Mouse (Mus musculus) forelimb bud, embryonic 11.5 days (tissue): ENCODE data around the gene Atad5.
"Not testable (repeated sequence)": the region's sequence is repeated elsewhere in the genome, so short reads cannot be mapped to it uniquely, and the experiment has no call there.

ENCODE experiments used
- DNase-seq: peaks from one replicate; pipeline ENCODE4 v3.0.0-alpha.2; 2012; ENCODE audit warnings: low read depth, low spot score

Gene Atad5

DNA sequence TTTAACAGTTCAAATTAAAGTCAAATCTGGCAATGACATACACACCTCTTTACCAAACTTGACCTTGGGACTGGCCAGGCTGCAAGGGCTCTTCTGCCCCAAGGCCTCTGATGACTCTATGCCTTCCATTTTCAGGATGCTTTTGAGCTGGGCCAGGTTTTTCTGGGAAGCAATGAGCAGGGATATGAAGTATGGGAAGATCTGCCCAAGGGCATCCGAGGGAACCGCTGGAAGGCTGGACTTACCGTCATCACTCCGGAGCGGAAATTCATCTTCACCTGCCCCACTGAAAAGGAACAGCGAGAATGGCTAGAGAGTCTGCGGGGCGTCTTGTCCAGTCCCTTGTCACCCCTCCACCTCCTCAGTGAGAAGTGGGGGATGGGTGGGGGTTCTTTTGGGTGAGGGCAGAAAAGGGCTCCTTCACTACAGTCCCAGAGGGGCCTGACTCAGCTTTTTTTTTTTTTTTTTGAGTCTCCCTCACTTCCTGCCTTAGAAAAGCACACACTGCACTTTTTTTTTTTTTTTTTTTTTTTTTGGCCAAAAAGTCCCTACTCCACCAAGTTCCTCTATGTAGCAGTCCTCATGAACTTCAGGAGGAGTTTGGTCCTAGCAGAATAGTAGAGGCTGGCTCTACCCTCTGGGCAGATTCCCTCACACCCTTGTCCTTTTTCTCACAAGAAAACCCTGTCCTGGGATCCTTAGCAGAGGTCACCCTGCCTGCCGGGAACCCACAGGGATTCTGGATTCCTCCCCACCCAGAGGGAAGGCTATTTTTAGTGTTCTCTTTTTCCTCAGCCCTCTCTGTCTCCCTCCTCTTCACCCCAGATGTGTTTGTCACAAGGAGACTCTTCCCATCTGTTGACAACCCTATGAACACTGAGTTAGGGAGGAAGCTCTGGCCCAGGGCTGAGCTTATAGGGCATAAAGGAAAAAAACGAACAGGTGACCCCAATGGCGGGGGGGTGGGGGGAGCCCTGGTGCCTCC is 88.0 kb downstream of the Atad5 start:
- no peak for DNase-seq

DNA sequence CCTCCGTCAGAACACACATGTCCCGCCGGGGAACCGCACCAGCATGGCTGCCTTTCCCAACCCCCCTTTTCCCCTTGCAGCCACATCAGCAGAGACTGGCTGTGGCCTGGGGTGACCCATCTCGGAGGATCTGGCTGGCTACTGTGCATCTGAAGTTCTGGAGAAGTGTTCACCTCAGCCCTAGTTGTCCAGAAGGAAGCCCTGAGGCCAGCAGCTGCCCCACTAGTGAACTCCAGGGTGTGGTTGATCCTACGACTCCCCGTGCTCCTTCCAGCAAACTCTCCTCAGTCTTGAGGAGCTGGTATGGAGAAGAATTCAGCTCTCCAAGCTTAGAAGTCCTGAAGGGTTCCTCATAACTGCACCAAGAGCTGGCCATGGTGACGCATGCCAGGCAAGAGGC is 89.1 kb downstream of the Atad5 start:
- DNase-seq, result no peak

DNA sequence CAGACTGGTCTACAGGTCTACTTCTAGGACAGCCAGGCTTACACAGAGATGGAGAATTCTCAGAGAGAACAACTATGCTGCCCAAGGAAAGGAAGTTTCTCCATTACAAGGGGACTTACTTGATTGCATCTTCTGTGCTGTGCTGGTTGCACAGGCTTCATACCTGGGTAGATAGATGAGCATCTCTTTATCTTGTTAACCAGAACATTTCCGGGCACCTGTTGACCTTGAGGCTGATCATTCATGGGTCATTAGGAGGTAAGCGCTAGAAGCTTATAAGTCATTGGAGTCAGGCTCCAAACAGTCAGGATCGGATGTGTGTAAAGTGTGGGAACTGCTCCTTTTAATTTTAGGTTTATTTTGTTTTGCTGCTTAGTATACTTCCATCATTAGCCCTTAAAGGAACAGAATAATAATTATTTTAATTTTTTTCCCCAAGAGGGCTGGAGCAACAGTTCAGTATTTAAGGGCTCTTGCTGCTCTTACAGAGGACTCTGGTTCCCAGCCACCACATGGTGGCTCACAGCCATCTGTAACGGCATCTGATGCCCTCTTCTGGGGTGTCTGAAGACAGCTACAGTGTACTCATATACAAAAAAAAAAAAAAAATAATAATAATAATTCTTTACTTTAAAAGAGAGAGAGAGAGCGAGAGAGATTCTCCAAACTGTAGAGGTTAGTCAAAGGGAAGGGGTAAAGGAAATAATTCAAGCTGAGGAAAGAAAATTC is 92.0 kb downstream of the Atad5 start:
- DNase-seq, result no peak

DNA sequence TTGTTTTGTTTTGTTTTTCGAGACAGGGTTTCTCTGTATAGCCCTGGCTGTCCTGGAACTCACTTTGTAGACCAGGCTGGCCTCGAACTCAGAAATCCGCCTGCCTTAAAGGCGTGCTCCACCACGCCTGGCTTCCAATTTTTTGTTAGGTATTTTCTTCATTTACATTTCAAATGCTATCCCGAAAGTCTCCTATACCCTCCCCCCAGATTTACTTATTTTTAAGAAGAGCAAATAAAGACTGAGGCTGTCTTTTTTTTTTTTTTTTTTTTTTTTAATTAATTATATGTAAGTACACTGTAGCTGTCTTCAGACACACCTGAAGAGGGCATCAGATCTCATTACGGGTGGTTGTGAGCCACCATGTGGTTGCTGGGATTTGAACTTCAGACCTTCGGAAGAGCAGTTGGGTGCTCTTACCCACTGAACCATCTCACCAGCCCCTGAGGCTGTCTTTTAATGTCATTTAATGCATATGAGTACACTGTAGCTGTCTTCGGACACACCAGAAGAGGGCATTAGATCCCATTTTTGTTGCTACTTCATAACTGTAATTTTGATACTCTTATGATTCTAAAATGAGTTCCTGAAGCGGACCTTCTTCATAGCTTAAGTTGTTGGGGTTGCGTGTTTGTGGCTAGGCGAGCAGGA is 94.0 kb downstream of the Atad5 start:
- not testable (repeated sequence) for DNase-seq

DNA sequence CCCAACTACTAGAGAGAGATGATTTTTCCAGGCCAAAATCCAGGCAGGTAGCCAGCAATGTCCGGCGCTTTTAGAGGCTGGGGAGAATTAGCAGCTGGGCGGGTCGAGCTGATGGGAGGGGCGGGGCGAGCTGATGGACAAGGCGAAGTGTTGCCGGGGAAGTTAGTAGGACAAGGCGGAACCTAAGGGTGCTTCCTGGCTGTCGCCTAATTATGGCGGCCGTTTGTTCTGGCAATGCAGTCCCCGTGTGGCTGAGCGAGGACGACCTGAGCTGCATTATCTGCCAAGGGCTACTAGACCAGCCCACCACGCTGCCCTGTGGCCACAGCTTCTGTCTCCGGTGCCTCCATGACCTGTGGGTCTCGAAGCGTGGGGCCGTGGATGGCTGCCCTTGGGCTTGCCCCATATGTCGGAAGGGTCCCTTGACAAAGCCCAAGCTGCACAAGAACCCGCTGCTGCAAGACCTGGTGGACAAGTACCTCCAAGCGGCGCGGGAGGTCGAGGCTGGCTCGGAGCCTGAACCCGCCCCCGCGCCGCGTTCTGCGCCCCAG is 94.6 kb downstream of the Atad5 start, which contains the start of gene Rnf135:
Gene Rnf135, plus strand, starts transcription at position 147 of the 551 bp plus-strand sequence.
- peak; percentile 46 for DNase-seq

DNA sequence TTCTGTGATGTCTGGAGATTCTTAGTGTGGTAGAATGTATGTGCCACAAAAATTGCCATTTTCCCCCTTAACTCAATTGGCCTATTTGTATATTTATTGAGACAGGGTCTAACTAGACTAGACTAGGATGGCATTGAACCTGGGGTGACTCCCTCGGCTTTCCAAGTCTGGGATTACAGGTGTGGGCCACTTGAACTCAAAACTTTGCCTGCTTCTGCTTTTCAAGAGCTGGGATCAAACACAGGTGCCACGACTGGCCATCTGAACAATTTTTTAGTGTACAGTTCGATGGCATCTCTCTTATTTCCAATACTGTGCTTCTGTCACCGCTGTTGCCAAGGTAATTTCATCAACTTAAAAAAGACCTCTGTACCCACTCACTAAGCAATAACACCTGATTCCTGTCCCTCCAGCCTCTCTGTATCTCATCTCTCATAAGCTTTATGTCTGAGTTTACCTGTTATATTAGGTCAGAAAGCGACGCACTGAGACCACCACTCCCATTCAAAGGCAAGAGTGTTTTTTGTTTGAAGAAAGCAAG is 95.4 kb downstream of the Atad5 start:
- DNase-seq, result no peak
